Mouse (Mus musculus): ENCODE measurements around the gene Prkca.

The Prkca gene

DNA sequence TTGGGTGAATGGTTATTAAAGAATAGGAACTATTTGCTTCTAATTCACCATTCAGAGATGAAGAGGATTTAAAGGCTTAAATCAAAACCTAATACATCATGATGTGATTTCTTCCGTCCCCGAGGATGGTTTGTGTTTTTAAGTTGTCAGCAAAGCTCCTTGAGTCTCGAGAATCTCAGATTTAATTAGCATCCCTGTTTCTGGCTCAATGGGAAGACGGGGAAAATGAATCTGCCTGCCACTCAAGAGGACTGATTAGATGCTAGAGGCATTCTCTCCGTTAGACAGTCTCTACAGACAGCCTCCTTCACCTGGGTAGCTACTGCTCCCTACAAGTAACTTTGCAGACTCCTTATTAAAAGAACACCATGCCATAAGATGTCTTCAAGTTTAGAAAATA is 396.9 kb downstream of the Prkca start:
- no peak for DNase-seq (ENCODE audit: low read depth)

- no peak for DNase-seq (ENCODE audit: low read depth)
These were observed 406.8 kb downstream of the Prkca start for GRCm38 (mm10) chr11:107936929-107937328.

DNA sequence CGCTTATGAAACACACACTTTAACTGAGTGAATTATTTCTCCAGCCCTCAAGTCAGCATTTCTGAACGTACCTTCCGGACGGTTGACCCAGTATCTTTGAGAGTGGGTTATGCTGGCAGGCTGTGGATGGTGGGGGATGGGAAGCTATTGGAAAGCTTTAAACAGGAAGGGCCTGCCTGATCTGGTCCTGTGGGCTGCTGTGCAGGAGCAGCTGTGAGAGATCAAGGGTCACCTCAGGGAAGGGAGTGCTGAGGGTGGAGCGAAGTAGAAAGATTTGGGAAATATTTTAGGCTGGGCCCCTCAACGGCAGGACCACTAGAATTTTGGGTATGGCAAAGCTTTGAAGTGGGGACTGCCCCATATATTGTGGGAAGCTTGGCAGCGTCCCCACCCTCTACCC is 412.0 kb downstream of the Prkca start:
- DNase-seq (ENCODE audit: low read depth) = no peak

DNA sequence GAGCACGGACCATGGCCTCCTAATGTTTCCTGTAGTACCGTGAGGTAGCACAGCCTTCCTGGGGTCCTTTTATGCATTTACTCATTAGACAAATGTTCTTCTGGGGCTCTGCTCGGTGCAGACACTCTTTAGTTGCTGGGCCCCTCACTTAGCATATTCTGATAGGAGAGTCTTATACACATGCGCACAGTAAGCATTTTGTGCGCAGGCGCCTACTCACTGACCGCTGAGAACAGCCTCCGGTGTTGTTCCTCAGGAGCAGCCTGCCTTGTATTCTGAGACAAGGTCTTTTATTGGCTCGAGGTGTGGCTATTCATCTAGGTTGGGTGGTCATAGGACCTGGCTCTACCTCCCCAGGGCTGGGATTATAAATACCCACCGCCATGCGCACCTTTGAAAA is 412.4 kb downstream of the Prkca start:
- no peak for DNase-seq (ENCODE audit: low read depth)

GRCm38 (mm10) chr11:107929712-107930111 is 414.0 kb downstream of the Prkca start:
- DNase-seq (ENCODE audit: low read depth) = no peak

GRCm38 (mm10) chr11:107919852-107920508 is 423.7 kb downstream of the Prkca start:
- DNase-seq (ENCODE audit: low read depth) = no peak

DNA sequence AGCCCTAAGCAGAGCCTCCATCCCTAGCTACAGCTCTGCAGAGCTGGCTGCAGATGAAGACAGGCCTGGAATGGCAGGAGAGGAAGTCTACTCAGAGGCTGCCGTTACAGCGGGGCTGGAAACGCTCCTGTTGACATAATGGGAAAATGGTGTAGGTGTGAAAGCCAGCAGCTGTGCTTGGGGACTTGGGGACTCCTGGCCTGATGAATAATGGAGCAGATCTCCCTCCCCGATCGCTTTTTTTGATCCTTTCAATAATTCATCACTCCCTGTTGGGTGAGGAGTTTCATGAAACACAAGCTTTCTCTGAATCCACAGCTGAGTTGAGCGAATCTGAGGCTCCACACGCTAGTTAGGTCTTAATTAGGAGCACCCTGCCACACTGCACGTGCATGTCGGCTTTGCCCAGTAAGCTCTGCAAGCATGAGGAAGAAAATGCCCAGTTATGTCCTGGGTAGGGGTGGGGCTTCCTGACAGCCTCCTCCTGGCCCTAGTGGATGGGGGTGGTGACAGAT is 425.9 kb downstream of the Prkca start:
- DNase-seq (ENCODE audit: low read depth) = no peak

DNA sequence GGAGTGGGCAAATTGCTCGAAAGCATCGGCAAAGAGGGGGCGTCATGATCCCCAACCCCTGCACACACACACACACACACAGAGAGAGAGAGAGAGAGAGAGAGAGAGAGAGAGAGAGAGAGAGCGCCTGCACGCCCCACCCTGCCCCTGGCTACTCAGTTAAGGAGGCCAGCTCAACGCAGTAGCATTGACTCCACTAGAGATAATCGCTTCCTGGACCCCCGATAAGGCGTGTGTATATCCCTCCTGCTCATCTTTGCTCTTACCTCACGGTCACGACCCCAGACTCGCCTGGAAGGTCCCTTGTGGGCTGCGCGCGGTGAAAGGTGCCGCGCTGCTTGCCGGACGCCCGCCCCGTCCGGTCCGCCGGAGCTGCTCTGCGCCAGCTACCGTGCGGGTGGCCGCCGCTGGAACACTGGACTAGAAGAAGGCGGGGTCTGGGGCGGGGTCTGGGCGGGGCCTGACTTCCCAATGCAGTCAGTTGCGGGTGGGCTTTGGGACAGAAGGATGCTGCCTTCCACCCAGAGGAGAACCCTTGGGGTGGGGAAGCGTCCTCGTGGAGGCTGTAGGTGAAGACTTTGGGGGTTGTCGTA is 429.0 kb downstream of the Prkca start, which contains the start of gene Cacng5:
TSS of gene Cacng5 (minus strand) at position 422 of the 593 bp plus-strand sequence.
- DNase-seq (ENCODE audit: low read depth) = no peak

DNA sequence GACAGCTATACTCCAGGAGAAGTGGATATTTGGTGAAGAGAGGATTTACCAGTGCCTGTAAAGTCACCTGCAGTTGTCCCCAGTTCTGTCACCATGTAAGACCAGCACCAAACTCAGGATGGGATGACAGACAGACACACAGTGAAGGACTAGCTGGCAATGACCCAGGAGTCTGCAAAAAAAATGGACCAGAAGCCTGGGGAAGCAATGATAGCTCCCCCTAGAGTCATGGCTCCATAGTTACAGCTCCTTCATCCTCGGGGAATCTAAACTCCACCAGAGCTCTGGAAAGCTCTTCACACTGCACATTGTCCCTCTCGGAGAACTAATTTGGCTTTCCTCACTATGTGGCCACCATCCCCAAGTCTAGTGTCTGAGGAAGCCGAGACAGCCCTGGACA is 430.4 kb downstream of the Prkca start:
- no peak for DNase-seq (ENCODE audit: low read depth)

- no peak for DNase-seq (ENCODE audit: low read depth)
These were observed 438.4 kb downstream of the Prkca start for GRCm38 (mm10) chr11:107905364-107905763.

- DNase-seq (ENCODE audit: low read depth) = no peak
These were observed 439.6 kb downstream of the Prkca start for GRCm38 (mm10) chr11:107903966-107904605.

GRCm38 (mm10) chr11:107900470-107900869 is 443.3 kb downstream of the Prkca start:
- no peak for DNase-seq (ENCODE audit: low read depth)

- no peak for DNase-seq (ENCODE audit: low read depth)
These were observed 445.0 kb downstream of the Prkca start for GRCm38 (mm10) chr11:107898698-107899097.

GRCm38 (mm10) chr11:107895635-107896034 is 448.1 kb downstream of the Prkca start:
- DNase-seq (ENCODE audit: low read depth) = no peak

- DNase-seq (ENCODE audit: low read depth) = no peak
These were observed 452.4 kb downstream of the Prkca start for GRCm38 (mm10) chr11:107891377-107891776.

- no peak for DNase-seq (ENCODE audit: low read depth)
These were observed 456.4 kb downstream of the Prkca start for GRCm38 (mm10) chr11:107887342-107887741.
